Mouse (Mus musculus): ENCODE measurements around the gene 4930438A08Rik. TPM values are rescaled to one million over a fixed set of nuclear protein-coding genes. Genes with fewer than 3 reads are reported as not detected.
"Not testable (repeated sequence)": the region's sequence is repeated elsewhere in the genome, so short reads cannot be mapped to it uniquely, and the experiment has no call there.

The 4930438A08Rik gene
- 0.17 TPM in 1 of 2 replicates, not detected in the other for polyA plus RNA-seq (2016; fragmentation: Nextera tagmentation; extraction: Ambion mirVana)

DNA sequence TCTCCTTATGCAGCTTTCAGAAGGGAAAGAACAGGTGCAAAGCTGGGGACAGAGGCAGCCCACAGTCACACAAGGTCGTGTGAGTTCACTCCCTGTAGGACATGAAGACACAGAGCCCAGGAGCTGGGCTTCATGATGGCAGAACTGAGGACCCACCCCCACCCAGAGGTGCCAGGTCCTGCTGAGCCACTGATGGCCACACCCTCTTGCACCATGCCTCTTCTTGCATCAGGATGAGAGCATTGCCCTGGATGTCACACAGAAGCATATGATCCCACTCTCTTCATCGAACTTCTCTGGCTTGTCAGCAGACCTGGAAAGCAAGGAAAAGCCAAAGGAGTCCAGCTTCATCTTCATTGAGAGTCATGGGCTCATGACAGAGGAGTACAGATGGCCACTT lies at the start of gene 4930438A08Rik:
TSS of gene 4930438A08Rik (plus strand) at position 228 of the 400 bp plus-strand sequence.
- Histone ChIP-seq H3K9me3 (replicated peaks) (no peaks in the 10 kb centered on the region), H3K27me3 (no peaks in the 10 kb centered on the region), H3K4me1 (no peaks in the 10 kb centered on the region), H3K4me2 (replicated peaks) (no peak within 1 kb of the TSS), H3K4me3 (no peak within 1 kb of the TSS), H3K9ac (no peak within 1 kb of the TSS), H3K27ac (no peak within 1 kb of the TSS), H3K36me3 (no peaks in the 10 kb centered on the region)
- 67% methylated on average over 2 of the region's 2 CpGs for WGBS
- no peak for ATAC-seq (ENCODE audit: low FRiP score)

DNA sequence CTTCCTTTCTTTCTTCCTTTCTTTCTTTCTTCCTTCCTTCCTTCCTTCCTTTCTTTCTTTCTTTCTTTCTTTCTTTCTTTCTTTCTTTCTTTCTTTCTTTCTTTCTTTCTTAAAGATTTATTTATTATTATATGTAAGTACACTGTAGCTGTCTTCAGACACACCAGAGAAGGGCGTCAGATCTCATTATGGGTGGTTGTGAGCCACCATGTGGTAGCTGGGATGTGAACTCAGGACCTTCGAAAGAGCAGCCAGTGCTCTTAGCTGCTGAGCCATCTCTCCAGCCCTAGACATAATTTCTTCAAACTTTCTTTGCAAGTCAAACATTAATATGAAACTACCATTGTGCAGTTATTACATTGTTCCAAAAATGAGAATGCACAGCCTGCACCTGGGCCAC lies 49.7 kb upstream of the 4930438A08Rik start:
- H3K4me3 ChIP-seq; H3K27me3 ChIP-seq; H3K9ac ChIP-seq; ATAC-seq (ENCODE audit: low FRiP score); H3K27ac ChIP-seq; H3K36me3 ChIP-seq; H3K4me2 ChIP-seq (replicated peaks); H3K4me1 ChIP-seq; H3K9me3 ChIP-seq (replicated peaks): not testable (repeated sequence)
- WGBS: 68% methylated on average over 2 of the region's 2 CpGs

DNA sequence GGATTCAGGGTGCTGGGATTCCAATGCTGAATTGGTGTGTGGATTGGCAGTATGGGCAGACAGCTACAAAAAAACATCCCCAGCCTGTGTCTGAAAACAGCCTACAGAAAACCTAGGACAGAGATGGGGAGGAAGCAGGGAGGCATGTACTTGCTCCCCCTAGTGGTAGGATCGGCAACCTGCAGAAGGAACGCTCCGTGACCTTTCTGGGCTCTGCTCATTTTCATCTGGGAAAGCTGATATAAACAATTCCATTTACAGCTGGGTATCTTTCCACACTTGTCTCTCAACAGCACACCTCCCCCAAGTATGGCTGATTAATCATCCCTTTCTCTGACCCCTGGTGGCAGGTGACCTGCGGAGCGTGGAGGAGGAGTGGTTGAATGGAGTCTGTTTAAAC lies 48.9 kb upstream of the 4930438A08Rik start:
- H3K9me3 ChIP-seq (replicated peaks): no peaks in the 10 kb centered on the region
- ATAC-seq (ENCODE audit: low FRiP score): no peak
- 3% methylated on average over 5 of the region's 5 CpGs for WGBS
- H3K4me3 ChIP-seq: no peak overlapping the region
- H3K9ac ChIP-seq: no peak overlapping the region
- no peak overlapping the region for H3K27ac ChIP-seq
- H3K36me3 ChIP-seq: no peaks in the 10 kb centered on the region
- H3K4me2 ChIP-seq (replicated peaks): no peak overlapping the region
- H3K27me3 ChIP-seq: no peaks in the 10 kb centered on the region
- H3K4me1 ChIP-seq: peaks cover 2% of the 10 kb centered on the region; the same call in 1 of the 2 replicates

DNA sequence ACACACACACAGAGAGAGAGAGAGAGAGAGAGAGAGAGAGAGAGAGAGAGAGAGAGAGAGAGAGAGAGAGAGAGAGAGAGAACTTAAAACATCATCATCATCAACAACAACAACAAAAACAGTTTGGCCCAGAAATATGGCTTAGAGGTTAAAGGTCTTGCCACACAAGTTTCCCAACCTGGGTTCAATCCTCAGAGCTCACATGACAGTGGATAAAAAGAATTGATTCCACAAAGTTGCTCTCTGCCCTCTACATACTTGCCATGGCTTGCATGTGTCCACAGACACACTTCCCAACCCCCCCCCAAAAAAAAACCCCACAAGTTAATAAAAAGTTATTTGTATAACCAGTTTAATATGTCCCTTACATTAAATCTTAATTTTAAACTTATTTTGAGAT lies 48.2 kb upstream of the 4930438A08Rik start:
- Histone ChIP-seq H3K27ac (no peak overlapping the region), H3K4me1 (peaks cover 2% of the 10 kb centered on the region; the same call in 1 of the 2 replicates), H3K4me2 (replicated peaks) (no peak overlapping the region), H3K4me3 (no peak overlapping the region), H3K27me3 (no peaks in the 10 kb centered on the region), H3K36me3 (no peaks in the 10 kb centered on the region), H3K9ac (no peak overlapping the region), H3K9me3 (replicated peaks) (no peaks in the 10 kb centered on the region)
- no peak for ATAC-seq (ENCODE audit: low FRiP score)

- H3K9me3 ChIP-seq (replicated peaks); H3K36me3 ChIP-seq; H3K4me1 ChIP-seq; H3K27ac ChIP-seq; H3K4me3 ChIP-seq; ATAC-seq (ENCODE audit: low FRiP score); H3K27me3 ChIP-seq; H3K9ac ChIP-seq; H3K4me2 ChIP-seq (replicated peaks): not testable (repeated sequence)
- WGBS: 89% methylated on average over 2 of the region's 2 CpGs
Measured at GRCm38 (mm10) chr11:58228021-58228420, 46.6 kb upstream of the 4930438A08Rik start.

DNA sequence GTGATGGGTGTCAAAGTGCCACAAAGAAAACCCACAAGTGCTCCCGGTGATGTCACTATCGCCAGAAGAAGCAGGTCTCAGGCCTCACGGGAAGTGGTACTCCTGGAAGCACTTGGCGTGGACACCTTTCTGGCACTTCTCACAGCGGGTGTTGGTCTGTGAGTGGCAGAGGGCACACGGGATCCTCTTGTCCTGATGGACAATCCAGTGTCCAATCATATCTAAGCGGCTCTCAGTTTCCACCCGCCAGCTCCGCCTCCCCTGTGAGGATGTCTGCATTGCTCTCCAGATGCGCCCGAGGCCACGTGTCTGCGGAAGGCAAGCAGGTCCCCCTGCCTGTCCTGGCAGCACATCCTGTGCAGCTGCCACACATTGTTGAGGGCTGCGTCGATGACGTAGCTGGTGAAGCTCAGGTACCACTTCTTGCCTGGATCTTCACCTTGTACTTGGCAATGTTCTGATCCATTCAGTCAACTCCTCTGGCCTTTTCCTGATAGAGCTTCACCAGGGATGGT lies 44.1 kb upstream of the 4930438A08Rik start:
- no peak overlapping the region for H3K4me3 ChIP-seq
- no peaks in the 10 kb centered on the region for H3K27me3 ChIP-seq
- H3K36me3 ChIP-seq: no peaks in the 10 kb centered on the region
- ATAC-seq (ENCODE audit: low FRiP score): no peak
- no peaks in the 10 kb centered on the region for H3K9me3 ChIP-seq (replicated peaks)
- H3K4me1 ChIP-seq: 0 out of 2 replicates have a peak, but pooled peaks cover 2% of the 10 kb centered on the region
- no peak overlapping the region for H3K9ac ChIP-seq
- no peak overlapping the region for H3K27ac ChIP-seq
- H3K4me2 ChIP-seq (replicated peaks): no peak overlapping the region
- WGBS: 66% methylated on average over 16 of the region's 16 CpGs

DNA sequence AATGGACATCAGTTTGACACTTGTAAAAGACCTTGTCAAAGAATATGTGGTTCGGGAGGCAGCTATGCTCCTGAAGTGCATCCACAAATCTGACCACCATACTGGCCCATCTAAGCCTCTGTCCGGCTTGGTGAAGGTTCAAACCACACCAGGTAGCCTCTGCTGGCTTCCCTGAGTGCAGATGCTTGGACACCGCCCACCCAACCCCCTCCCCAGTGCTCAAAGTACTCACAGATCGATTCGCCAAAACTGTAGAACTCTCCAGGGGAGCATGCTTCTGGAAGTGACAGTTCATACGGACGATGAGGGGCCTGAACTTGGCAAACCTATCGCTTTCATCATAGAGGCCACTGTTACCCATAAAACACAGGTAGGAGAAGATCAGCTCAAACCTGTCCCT lies 43.4 kb upstream of the 4930438A08Rik start:
- Histone ChIP-seq H3K9ac (no peak overlapping the region), H3K9me3 (replicated peaks) (no peaks in the 10 kb centered on the region), H3K4me1 (0 out of 2 replicates have a peak, but pooled peaks cover 2% of the 10 kb centered on the region), H3K4me2 (replicated peaks) (no peak overlapping the region), H3K27me3 (no peaks in the 10 kb centered on the region), H3K36me3 (no peaks in the 10 kb centered on the region), H3K4me3 (no peak overlapping the region), H3K27ac (no peak overlapping the region)
- 86% methylated on average over 8 of the region's 8 CpGs for WGBS
- no peak for ATAC-seq (ENCODE audit: low FRiP score)

GRCm38 (mm10) chr11:58234551-58234950 lies 40.0 kb upstream of the 4930438A08Rik start:
- H3K4me3 ChIP-seq; H3K4me2 ChIP-seq (replicated peaks); H3K27ac ChIP-seq; H3K9me3 ChIP-seq (replicated peaks); H3K27me3 ChIP-seq; H3K9ac ChIP-seq; H3K36me3 ChIP-seq; ATAC-seq (ENCODE audit: low FRiP score); H3K4me1 ChIP-seq: not testable (repeated sequence)
- 88% methylated on average over 3 of the region's 3 CpGs for WGBS

DNA sequence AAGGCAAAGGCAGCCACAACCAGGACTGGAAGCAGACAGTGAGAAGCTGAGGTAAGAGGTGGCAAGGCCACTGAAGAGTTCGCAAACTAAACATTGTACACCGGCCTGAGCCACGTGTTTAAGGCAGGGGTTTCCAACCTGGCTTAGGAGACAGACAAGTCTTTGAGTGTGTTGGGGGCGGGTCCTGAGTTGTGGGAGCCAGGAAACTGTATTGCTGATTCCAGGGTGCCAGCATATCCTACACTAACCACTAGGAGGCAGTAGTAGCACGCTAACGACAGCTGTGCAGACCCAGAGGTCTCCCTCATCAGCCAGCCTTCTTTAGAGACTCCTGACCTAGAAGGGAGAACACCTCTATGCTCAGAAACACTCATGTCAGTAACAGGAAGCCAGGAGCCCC lies 39.4 kb upstream of the 4930438A08Rik start:
- Histone ChIP-seq H3K36me3 (no peaks in the 10 kb centered on the region), H3K27ac (no peak overlapping the region), H3K27me3 (no peaks in the 10 kb centered on the region), H3K9me3 (replicated peaks) (no peaks in the 10 kb centered on the region), H3K4me1 (peaks cover 8% of the 10 kb centered on the region; the same call in 1 of the 2 replicates), H3K9ac (no peak overlapping the region), H3K4me2 (replicated peaks) (no peak overlapping the region), H3K4me3 (no peak overlapping the region)
- no peak for ATAC-seq (ENCODE audit: low FRiP score)
- 15% methylated on average over 6 of the region's 6 CpGs for WGBS

- ATAC-seq (ENCODE audit: low FRiP score): peak; percentile 87
- 1% methylated on average over 37 of the region's 37 CpGs for WGBS
- Histone ChIP-seq H3K4me2 (replicated peaks) (peak overlapping the region; percentile 62), H3K36me3 (no peaks in the 10 kb centered on the region), H3K27me3 (0 out of 2 replicates have a peak, but pooled peaks cover 5% of the 10 kb centered on the region), H3K4me3 (peak overlapping the region; percentile 40), H3K9ac (peak overlapping the region; percentile 23; the same call in 1 of the 2 replicates), H3K9me3 (replicated peaks) (no peaks in the 10 kb centered on the region), H3K4me1 (peaks cover 6% of the 10 kb centered on the region; the same call in 1 of the 2 replicates), H3K27ac (no peak overlapping the region)
Measured at GRCm38 (mm10) chr11:58238840-58239791, 35.5 kb upstream of the 4930438A08Rik start.

DNA sequence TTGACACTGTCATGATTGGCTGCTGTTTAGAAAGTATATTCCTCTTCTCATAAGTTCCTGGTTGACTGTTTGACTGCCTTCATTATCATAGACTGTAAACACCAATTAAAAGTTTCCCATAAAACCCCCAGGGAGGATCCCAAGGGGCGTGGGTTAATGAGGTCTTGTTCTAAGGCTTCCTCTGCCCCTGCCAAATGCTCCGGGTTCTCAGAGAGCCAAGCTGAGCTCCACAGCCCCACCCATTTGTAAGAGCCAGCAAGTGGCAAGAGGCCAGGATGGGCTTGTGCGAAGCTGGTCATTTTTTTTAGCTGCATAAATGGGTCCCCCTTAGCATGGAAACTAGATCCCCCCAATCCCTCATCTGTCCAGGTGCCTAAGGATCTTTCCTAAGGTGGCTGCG lies 27.3 kb upstream of the 4930438A08Rik start:
- Histone ChIP-seq H3K27me3 (0 out of 2 replicates have a peak, but pooled peaks cover 5% of the 10 kb centered on the region), H3K27ac (no peak overlapping the region), H3K4me2 (replicated peaks) (no peak overlapping the region), H3K4me1 (no peaks in the 10 kb centered on the region), H3K9me3 (replicated peaks) (no peaks in the 10 kb centered on the region), H3K9ac (no peak overlapping the region), H3K4me3 (no peak overlapping the region), H3K36me3 (no peaks in the 10 kb centered on the region)
- no peak for ATAC-seq (ENCODE audit: low FRiP score)
- WGBS: 62% methylated on average over 4 of the region's 4 CpGs

DNA sequence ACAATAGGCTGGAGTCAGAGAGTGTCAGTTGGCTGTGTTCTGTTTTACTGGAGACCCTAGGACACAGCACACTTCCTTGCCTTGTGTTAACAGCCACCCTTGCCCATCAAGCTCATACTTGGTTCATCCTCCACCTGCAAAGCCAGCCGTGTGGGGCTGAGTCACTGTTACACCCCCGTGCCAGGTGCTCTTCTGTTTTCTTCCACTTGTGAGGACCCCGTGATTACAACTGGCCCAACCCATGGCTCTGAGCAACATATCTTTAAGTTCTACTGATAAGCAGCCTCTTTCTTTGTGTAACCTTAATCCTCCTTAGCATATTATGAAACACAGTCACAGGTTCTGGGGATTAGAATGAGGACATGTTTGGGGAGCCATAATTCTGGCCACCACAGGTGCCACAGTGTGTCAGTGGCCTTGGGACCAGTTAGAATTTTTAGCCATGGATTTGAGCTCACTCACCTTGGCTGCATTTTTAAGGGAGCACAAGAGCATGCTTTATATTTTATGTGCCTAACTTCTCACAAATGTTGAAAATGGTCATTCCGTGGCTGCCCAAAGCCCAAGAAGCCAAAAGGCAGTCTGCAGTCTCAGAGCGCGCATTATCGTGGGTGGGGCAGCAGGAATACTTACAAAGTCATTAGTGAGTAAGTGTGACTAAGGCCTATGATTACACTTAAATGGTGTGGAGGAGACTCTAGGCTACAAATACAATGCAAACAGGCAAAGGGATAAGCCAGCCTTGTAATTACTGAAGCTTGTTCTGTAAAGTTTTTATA lies 25.2 kb upstream of the 4930438A08Rik start:
- Histone ChIP-seq H3K9ac (no peak overlapping the region), H3K4me3 (no peak overlapping the region), H3K4me1 (no peaks in the 10 kb centered on the region), H3K9me3 (replicated peaks) (no peaks in the 10 kb centered on the region), H3K27ac (no peak overlapping the region), H3K4me2 (replicated peaks) (no peak overlapping the region), H3K36me3 (no peaks in the 10 kb centered on the region), H3K27me3 (no peaks in the 10 kb centered on the region)
- no peak for ATAC-seq (ENCODE audit: low FRiP score)
- 88% methylated on average over 7 of the region's 7 CpGs for WGBS
